In genomic region chr17:32528408-32529337, GRCm38 (mm10) we compare ENCODE assay signal across 8 mouse cellular contexts. TPM values are rescaled to one million over a fixed set of nuclear protein-coding genes. Genes with fewer than 3 reads are reported as not detected.
DNase-seq lines count a peak whose midpoint lies in the region; ATAC-seq and TF ChIP-seq lines count a peak whose summit lies in the region.

No protein-coding gene starts in this region.

- 16% methylated on average over 26 of the region's 26 CpGs for WGBS in lung, embryonic 15.5 days
- 25% methylated on average over 26 of the region's 26 CpGs for WGBS in olfactory bulb, adult 2 months
- WGBS in thymus, adult 2 months, result 17% methylated on average over 26 of the region's 26 CpGs

- no peaks in the 10 kb centered on the region for H3K27me3 ChIP-seq in lung, embryonic 15.5 days
- H3K27me3 ChIP-seq in thymus, adult 2 months (ENCODE audit: control insufficient read depth, insufficient read depth, low read length), result no peaks in the 10 kb centered on the region

- peak overlapping the region; percentile 56 for H3K4me2 ChIP-seq in lung, embryonic 15.5 days

- peak overlapping the region; percentile 38 for H3K4me3 ChIP-seq in lung, embryonic 15.5 days
- peak overlapping the region; percentile 14 for H3K4me3 ChIP-seq in olfactory bulb, adult 2 months (ENCODE audit: insufficient read depth, low read depth, low read length)
- peak overlapping the region; percentile 33 for H3K4me3 ChIP-seq in thymus, adult 2 months (ENCODE audit: control insufficient read depth, insufficient read depth, low read length)

- no peak overlapping the region for H3K27ac ChIP-seq in lung, embryonic 15.5 days
- no peak overlapping the region for H3K27ac ChIP-seq in olfactory bulb, adult 2 months (ENCODE audit: insufficient read depth, low read depth, low read length)
- H3K27ac ChIP-seq in thymus, adult 2 months (ENCODE audit: control insufficient read depth, insufficient read depth, low read length), result peak overlapping the region; percentile 0; the same call in 1 of the 2 replicates

- no peaks in the 10 kb centered on the region for H3K36me3 ChIP-seq in lung, embryonic 15.5 days
- H3K36me3 ChIP-seq in thymus, adult 2 months (ENCODE audit: control insufficient read depth, insufficient read depth, low read length), result no peaks in the 10 kb centered on the region

- peak overlapping the region; percentile 34 for H3K9ac ChIP-seq in lung, embryonic 15.5 days

- peak; percentile 64 for TF ChIP-seq CTCF in olfactory bulb, adult 2 months (IDR thresholded peaks at IDR 0.05; ENCODE audit: insufficient read depth, low read depth, low read length)
- TF ChIP-seq CTCF in thymus, adult 2 months (IDR thresholded peaks at IDR 0.05; ENCODE audit: borderline replicate concordance, control insufficient read depth, extremely low read depth, insufficient read depth, low read length, poor library complexity), result peak; percentile 78; the same call in 1 of the 2 replicates

- ATAC-seq in hematopoietic stem cell, adult 5-6 weeks (replicated peaks in 1 of 2; ENCODE audit: insufficient read depth in 1 of 2, low FRiP score in 2 of 2, low TSS enrichment in 1 of 2, low read depth in 1 of 2, poor library complexity in 2 of 2, severe bottlenecking in 2 of 2), result peak; percentile 86 to 92
- peak; percentile 84 for ATAC-seq in lung, embryonic 15.5 days (ENCODE audit: borderline replicate concordance, extremely low read depth, low FRiP score, low TSS enrichment)

- peak; percentile 77 for DNase-seq in MN1 (ENCODE audit: low spot score)
- peak; percentile 94 for DNase-seq in cerebellum, adult 8-10 months
- DNase-seq in forelimb bud, embryonic 11.5 days (ENCODE audit: low read depth, low spot score), result peak; percentile 74
- peak; percentile 80 for DNase-seq in layer of hippocampus, adult 9-10 months (ENCODE audit: low spot score)
- peak; percentile 91 for DNase-seq in thymus, adult 2 months

- peaks cover 6% of the 10 kb centered on the region for H3K4me1 ChIP-seq in lung, embryonic 15.5 days
- 0 out of 2 replicates have a peak, but pooled peaks cover 3% of the 10 kb centered on the region for H3K4me1 ChIP-seq in olfactory bulb, adult 2 months (ENCODE audit: control insufficient read depth, insufficient read depth, low read length)
- peaks cover 23% of the 10 kb centered on the region for H3K4me1 ChIP-seq in thymus, adult 2 months (replicated peaks; ENCODE audit: control insufficient read depth, insufficient read depth, low read length)

- H3K9me3 ChIP-seq in lung, embryonic 15.5 days, result no peaks in the 10 kb centered on the region

- TF ChIP-seq POLR2A in olfactory bulb, adult 2 months (IDR thresholded peaks at IDR 0.05; ENCODE audit: insufficient read depth, low read depth, low read length), result no peak
- peak; percentile 47; the same call in 1 of the 2 replicates for TF ChIP-seq POLR2A in thymus, adult 2 months (IDR thresholded peaks at IDR 0.05; ENCODE audit: control insufficient read depth, extremely low read depth, insufficient read depth, low read length, poor library complexity)

RNA-seq across cellular contexts. Expression of gene Cyp4f16, which starts 7.7 kb away (rescaled TPM):
- 7.1 and 14.4 TPM in 2 replicates for total RNA-seq in hematopoietic stem cell, adult 5-6 weeks (2017)
- polyA plus RNA-seq in lung, embryonic 15.5 days (2015; fragmentation: Nextera tagmentation; extraction: Ambion mirVana), result 21.0 and 22.3 TPM in 2 replicates
- polyA plus RNA-seq in olfactory bulb, adult 2 months (2012; ENCODE audit: insufficient read depth, insufficient read length, low replicate concordance, missing spikeins), result not detected in 2 replicates
- polyA plus RNA-seq in thymus, adult 2 months (2012; rRNA removed), result 17.0 and 18.4 TPM in 2 replicates

RNA-seq across cellular contexts. Expression of gene Cyp4f17, which starts 22.8 kb away (rescaled TPM):
- 1.4 and 2.2 TPM in 2 replicates for total RNA-seq in hematopoietic stem cell, adult 5-6 weeks (2017)
- 6.6 and 6.8 TPM in 2 replicates for polyA plus RNA-seq in lung, embryonic 15.5 days (2015; fragmentation: Nextera tagmentation; extraction: Ambion mirVana)
- polyA plus RNA-seq in olfactory bulb, adult 2 months (2012; ENCODE audit: insufficient read depth, insufficient read length, low replicate concordance, missing spikeins), result not detected in 2 replicates
- polyA plus RNA-seq in thymus, adult 2 months (2012; rRNA removed), result 4.8 and 4.9 TPM in 2 replicates

Comparison
In these comparisons a context has a peak if more than half of its experiments do, and no peak if none do; other contexts are left out.
1. RNA of gene Cyp4f16, which starts 7.7 kb away (polyA plus RNA-seq): 21.0 to 22.3 TPM in lung, embryonic 15.5 days and 17.0 to 18.4 TPM in thymus, adult 2 months; not detected in olfactory bulb, adult 2 months; every median in the first group is over 10 times any median in the second.
2. Peak in every context shown above with its lines, with median percentiles within 50 percentile points of each other: DNase-seq and H3K4me3 ChIP-seq.